Mouse (Mus musculus) right cerebral cortex, adult 2 months (tissue): ENCODE measurements around the gene Gapvd1.

ENCODE experiments used
- DNase-seq, 2 experiments: peaks; one replicate each; pipeline ENCODE4 v3.0.0; 2021 to 2022; ENCODE audit warnings: low spot score in 2 of 2

Gene Gapvd1

DNA sequence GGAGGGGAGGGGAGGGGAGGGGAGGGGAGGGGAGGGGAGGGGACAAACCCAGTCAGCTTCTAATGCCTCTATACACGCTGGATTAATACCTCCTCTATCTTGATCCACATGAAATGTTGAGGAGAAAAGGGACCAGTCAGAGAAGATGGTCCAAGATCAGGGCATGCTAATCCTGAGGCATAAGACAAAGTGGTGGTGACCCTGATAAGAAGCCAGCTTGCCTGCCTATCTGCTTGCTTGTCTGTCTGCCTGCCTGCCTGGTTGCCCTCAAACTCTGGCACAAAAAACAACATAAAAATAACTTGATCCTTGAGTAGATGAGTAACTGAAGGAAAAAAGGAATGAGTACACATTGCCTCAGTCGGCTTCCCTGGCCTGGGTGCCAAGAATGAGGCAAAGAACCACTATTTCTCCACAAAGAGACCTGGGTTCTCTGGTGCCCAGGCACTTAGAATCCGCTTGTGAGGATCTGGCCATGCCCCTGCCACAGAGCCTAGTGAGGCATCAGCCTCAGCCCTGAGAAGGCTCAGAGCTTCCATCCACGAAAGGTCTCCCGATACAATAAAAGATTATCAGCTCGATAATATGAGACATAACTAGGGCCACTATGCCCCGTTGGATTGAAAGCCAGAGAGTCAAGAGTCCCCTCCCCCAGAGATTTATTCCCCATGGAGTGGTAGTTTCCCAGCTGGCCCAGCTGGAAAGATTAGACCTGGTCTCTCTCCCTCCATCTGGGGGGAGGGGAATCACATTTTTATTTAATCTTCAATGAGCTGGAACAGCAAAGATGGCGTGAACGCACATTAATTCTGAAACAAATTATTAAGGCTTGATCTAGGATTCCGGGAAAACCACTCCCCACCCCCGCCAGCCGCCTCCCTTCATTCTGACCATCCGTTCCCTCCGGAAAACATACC is 119.5 kb downstream of the Gapvd1 start:
- DNase-seq = no peak

GRCm38 (mm10) chr2:34632051-34632450 is 123.0 kb downstream of the Gapvd1 start:
- no peak for DNase-seq

DNA sequence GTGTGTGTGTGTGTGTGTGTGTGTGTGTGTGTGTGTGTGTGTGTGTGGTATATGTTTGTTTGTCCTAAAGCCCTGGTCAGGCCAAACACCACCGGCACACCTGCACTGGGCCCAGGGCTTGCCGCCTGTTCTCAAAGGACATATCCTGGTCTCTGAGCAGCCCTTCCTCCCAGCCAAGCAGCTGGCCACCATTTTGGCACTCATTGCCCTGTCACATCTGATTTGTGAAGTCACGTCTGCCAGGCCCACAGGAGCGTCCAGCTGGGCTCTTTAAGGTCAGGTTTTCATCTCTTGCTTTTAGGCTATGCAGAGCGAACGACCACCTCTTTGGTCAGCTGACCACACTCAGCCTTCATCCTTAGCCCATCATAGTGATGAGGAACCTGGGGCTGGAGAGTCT is 124.6 kb downstream of the Gapvd1 start:
- no peak for DNase-seq

DNA sequence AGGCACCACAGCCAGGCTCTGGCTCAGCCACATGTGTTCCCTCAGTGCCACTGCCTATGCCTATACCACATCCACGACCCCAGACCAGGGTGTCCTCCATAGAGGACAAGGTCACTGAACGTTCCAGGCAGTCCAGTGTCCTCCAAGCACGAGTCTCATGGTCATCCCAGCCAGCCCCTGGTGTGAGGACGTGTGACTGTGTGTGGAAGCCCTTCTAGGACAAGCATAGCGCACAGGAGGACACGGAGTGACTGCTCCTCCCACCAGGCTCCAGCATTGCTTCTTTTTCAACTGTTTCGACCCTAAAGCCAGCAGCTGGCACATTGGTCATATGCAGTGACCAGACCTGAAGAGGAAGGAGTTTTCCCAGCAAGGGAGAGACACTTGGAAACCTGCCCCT is 125.3 kb downstream of the Gapvd1 start:
- no peak for DNase-seq

GRCm38 (mm10) chr2:34628903-34629540 is 126.0 kb downstream of the Gapvd1 start:
- no peak for DNase-seq

DNA sequence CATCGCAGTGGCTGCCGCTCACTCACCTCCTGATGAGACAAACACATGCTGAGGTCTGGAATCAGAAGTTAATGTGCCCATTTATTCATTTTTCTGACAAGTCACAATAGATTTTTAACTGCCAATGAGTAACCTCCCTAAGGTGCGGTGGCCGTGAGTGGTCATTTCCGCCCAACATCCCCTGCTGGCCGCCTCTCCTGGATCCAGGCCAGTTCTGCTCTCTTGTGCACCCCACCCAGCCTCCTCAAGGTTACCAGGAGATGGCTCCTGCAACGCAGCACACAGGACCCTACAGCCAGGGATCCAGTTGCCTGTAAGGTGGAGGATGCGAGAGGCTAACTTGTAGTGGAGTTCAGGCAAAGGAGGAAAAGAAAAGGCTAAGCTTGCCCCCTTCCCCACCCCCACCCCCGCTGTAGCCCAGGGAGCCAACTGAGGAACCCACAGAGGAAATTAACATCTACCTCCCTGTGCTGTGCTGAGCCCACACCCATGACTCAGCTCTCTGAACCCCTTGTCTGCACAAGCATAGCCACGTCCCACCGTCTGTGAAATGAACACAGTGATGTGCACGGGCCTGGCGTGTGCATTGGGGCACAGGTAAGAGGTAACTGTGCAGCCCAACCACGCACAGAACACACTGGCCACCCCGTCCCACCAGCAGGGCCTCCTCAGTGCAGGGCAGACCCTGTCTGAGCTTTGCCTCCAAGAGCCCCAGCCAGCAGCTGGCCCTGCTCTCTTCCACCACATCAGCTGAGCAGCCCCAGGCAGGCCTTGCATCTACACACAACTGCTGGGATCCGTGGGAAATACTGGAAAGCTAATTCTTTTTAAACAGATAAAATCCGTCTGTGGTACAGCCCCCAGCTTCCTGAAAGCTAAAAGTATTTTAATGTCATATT is 127.5 kb downstream of the Gapvd1 start:
- DNase-seq = no peak
